Mouse (Mus musculus): ENCODE measurements at regions not wholly inside any gene's neighbourhood (a gene's known extent, or its start where the extent isn't known, plus 50 kb on each side); places are given as distances from the start of the nearest gene placed in this dataset.
A peak's percentile ranks its signal among the peaks of the same experiment; 100 is the strongest.
"Not testable (repeated sequence)": the region's sequence is repeated elsewhere in the genome, so short reads cannot be mapped to it uniquely, and the experiment has no call there.

DNA sequence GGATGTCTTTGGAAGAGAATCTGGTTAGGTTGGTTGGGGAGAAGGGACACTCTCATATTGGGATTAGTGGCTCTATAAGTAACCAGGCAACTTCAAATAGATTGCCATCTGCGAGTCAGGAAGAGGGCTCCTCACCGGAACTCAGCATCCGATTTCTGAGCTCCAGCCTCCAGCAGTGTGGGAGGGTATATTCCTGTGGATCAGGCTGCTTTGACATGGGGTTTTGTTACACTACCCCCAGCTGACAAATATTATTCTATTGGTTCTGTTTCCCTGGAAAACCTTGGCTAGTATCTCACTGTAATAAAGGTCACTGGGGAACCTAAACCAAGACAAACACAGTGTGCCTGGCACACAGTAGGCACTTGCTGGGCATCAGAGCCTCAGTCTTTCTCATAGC lies 179.9 kb downstream of the Enc1 start:
- no peak for ATAC-seq (replicated peaks; ENCODE audit: insufficient number of reproducible peaks, low FRiP score, low TSS enrichment, poor library complexity, severe bottlenecking)

DNA sequence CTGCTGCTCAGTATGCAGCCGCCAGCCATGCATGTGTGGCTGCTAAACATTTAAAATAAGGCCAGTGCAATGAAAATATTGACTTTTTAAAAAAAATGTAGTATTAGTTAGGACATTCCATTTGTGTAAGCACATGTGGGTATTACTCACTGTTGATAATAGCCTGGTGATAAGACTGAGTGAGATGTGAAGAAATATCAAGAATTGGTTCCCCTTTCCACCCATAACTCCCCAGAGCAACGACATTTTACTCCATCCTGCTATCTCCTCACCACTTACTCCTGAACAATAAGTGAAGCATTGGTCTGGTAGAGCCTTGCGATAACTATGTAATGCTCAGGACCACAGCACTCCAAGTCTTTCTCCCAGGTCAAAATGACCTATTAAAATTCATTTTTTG lies 178.2 kb downstream of the Enc1 start:
- ATAC-seq (replicated peaks; ENCODE audit: insufficient number of reproducible peaks, low FRiP score, low TSS enrichment, poor library complexity, severe bottlenecking): no peak

DNA sequence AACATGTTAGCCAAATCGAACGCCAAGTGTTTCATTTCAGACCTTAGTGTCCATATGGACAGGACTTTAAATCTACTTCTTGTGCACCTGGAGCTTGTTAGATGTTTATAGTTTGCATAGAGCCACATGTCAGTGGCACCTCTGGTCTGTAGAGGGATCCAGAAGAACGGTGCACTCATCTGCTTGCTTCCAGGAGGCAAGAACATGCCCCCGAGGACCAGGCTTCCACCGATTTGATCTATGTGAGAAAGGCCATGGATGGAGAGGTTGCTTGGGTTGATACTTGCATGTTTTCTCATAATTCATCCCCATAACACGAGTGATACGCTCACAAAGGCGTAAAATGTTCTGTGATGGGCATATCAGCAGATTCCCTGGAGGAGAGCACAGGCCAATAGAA lies 177.8 kb downstream of the Enc1 start:
- no peak for ATAC-seq (replicated peaks; ENCODE audit: insufficient number of reproducible peaks, low FRiP score, low TSS enrichment, poor library complexity, severe bottlenecking)

DNA sequence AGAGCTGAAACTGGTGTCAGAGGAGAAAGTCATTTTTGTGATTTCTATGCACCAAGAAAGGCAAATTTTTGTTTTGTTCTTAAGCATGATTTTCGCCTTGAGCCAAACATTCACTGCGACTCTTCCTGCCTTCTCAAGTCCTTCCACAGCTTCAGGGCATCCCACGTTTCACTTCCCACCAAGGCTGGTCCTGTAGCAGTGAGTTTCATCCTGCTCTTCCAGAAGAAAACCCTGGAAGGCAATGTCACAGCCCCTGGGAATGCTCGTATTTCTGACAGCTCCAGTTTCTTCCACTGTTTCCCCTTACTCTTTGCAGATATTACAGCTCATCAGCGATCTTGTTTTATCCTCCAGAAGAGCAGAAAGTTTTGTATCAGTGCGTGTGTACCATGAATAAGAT lies 177.2 kb downstream of the Enc1 start:
- ATAC-seq (replicated peaks; ENCODE audit: insufficient number of reproducible peaks, low FRiP score, low TSS enrichment, poor library complexity, severe bottlenecking): no peak

DNA sequence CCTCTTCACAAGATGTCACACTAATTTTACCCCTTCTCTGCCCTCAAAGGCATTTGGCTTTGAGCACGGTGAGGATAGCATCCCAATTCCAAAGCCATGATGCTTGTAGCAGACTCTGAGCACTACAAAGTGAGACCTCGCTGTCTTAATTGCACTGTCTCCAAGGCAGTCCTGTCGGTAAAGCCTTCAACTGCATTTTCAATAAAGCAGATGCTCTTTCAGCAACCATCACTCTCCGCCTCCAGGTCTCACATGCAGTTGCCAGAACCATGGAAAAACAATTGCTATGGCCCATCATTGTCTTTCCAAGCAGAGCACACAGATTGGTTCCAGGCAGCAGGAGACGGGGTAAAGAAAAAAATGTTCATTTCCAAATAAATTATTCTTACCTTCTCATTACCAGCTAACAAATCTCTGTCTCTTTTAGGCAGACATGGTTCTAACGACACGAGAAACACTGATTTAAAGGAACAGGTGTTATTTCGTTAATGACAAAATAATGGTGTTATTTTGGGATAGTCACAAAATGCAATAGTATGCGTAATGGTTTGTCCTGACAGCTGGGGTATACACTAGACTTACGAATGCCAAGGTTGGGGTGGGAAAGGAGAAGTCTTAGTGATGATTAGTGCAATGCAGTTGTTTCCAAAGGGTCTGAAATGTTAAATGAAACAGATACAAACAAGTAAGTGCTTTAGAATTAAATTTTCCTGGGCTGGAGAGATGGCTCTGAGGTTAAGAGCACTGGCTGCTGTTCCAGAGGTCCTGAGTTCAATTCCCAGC lies 175.2 kb downstream of the Enc1 start:
- ATAC-seq (replicated peaks; ENCODE audit: insufficient number of reproducible peaks, low FRiP score, low TSS enrichment, poor library complexity, severe bottlenecking): no peak

DNA sequence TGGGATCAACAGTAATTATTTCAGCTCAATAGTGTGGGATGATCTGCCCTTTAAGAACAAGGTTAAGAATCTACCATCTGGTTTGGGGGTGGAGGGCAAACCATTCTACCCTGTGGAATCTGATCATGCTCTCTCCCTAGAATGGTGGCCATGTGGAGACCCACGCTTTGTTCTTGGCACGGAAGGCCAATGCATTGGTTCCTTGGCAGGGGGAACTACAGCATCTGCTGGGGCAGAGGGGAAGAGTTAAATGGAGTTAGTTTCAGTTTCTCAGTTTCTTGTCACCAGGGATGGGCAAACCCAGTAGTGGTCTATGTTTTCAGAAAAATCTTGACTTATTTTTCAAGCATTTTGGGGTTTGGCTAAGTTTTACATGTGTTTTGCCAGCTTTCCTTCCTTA lies 174.5 kb downstream of the Enc1 start:
- ATAC-seq (replicated peaks; ENCODE audit: insufficient number of reproducible peaks, low FRiP score, low TSS enrichment, poor library complexity, severe bottlenecking): no peak

DNA sequence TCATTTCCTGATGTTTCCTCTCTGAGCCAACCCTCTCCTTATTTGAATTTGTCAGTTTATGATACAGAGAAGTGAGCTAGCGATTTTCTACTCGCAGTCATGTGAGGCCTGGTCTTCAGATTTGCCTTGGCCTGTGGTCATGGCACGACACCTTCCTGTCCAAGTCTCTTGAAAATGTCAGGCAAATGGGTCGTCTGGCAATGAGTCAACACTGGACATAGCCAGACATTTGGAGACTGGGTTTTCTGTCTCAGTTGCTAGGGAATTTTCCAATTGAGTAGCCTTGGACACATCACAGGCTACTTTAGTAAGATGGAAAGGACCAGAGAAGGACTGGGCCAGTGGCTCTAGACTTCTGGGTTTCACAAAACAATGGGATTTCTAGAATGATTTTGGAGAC lies 171.2 kb downstream of the Enc1 start:
- ATAC-seq (replicated peaks; ENCODE audit: insufficient number of reproducible peaks, low FRiP score, low TSS enrichment, poor library complexity, severe bottlenecking): no peak

DNA sequence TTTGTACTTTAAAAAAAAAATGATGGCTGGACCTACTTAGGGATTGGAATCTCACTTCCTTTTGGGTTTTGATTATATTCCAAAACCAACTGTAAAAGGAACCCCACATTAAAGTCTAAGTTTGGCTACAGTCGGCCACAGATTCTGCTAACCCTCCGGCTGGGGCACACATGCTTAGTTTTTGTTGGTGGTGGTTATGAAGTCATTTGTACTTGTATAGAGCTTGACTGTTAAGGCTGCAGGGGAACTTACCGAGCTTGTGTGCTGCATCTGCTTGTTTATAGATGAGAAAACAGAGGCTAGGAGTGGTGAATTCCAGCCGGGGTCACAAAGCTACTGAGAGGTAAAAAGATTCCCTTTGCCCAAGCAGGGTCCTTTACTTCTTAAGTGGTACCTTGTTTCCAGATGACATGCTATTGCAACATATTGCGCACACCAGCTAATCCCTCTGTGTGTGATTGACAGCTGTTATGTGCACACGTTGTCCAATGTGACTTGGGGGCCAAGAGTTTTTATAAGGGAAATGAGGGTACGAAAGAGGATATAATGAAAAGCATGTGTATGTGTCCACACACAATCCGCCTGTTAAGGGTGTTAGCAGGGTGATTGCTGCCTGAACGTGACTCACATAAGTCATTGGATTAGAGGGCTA lies 169.8 kb downstream of the Enc1 start:
- ATAC-seq (replicated peaks; ENCODE audit: insufficient number of reproducible peaks, low FRiP score, low TSS enrichment, poor library complexity, severe bottlenecking): no peak

DNA sequence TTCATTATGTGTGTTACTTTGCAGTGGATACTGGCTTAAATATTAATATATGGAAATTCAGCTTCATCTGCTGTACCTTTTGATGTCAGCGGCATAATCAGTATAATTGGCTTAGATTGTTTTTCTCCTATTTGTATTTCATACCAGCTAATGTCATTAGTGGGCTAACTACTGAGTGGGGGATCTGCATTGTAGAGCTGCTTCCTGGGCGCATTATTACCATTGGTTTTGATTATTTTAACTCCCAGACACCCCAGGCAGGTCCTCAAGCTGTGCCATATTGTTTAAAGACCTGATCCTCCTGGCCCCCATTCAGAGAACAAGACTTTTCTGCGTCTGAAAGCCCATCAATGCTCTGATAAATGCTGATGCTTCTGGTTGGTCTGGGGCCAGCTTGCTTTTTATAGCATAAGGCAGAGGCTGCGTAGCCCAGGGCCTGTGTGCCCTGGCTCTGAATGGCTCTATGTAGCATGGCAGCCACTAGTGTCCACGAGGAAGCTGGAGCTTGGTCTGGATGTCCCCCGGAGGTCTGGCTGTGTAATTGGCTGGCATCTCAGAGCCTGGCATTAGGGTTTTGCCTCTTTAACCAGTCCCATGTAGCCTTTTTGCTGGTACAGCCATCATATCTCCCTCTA lies 169.1 kb downstream of the Enc1 start:
- no peak for ATAC-seq (replicated peaks; ENCODE audit: insufficient number of reproducible peaks, low FRiP score, low TSS enrichment, poor library complexity, severe bottlenecking)

DNA sequence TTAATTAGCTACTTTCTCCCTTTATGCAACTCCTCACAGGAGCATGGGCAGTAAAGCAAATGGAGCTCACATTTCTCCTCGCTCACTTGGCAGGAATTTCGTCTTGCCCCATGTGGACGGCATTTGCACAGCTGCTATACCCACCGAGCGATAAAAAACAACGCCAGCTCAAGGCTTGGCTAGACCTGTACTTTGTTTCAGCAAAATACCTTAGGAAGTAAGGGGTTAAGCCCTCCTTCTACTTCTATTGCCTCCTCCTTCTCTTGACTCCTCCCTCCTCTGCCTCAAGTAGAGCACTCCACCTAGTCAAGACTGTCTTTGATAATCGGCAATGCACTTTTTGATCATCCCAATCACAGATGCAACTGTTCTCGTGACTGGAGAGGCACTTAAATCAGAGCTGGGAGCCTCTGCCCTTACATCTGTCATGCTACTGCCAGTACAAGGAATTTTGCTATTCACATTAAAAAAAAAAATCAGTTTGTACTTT lies 168.4 kb downstream of the Enc1 start:
- no peak for ATAC-seq (replicated peaks; ENCODE audit: insufficient number of reproducible peaks, low FRiP score, low TSS enrichment, poor library complexity, severe bottlenecking)

DNA sequence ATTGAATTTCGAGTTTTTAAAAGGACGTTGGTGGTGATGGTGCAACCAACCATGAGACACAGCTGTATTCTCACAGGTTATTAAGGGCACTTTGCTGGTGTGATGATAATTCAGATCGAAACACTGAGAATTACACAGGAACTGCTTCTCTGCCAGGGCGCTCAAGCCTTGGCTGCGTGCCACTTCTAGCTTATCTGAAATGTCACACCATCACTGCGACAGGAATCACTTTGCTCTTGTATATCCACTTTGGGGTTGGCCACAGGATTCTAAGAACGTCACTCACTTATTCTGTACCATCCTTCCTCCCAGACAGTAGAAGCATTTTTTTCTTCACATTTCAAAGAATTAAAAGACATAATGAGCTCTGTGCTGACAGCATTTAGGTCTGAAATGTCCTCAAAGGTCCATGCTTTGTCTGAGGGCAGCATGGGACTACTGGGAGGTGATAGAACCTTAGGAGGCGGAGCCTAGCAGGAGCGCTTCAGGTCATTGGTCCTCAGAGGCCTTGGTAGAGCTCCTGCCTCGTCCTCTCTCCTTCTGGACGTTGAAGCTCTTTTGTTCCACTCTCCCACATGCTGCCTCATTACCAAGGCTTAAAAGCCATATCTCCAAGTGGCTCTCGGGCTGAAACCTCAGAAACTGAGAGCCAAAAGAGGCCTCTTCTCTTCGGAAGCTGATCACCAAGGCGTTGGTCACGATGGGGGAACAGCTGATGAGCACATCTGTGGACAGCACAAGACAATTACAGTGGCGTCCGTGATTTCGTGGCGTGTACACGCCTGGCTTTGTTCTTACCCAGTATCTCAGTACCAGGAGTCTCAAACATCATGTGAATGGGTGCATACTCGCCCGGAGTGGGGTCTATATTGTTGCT lies 167.7 kb downstream of the Enc1 start:
- peak; percentile 53; the same call in 1 of the 2 replicates for ATAC-seq (replicated peaks; ENCODE audit: insufficient number of reproducible peaks, low FRiP score, low TSS enrichment, poor library complexity, severe bottlenecking)

DNA sequence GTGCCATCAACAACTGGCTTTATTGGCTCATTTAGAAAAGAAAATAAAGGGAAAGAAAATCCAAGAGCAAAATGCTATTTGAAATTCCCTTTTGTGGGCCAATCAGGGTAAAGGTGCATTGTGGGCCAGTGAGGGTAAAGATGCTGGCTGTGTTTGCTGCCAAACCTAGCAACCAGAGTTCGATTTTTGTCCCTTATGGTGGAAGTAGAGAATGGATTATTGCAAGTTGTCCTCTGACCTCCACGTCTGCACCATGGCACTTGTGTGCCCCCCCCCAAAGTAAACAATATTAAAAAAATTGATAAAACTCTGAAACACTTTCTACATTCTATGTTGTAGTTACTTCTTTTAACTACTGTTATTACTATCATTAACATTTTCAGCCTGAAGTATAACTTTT lies 166.9 kb downstream of the Enc1 start:
- ATAC-seq (replicated peaks; ENCODE audit: insufficient number of reproducible peaks, low FRiP score, low TSS enrichment, poor library complexity, severe bottlenecking): no peak

DNA sequence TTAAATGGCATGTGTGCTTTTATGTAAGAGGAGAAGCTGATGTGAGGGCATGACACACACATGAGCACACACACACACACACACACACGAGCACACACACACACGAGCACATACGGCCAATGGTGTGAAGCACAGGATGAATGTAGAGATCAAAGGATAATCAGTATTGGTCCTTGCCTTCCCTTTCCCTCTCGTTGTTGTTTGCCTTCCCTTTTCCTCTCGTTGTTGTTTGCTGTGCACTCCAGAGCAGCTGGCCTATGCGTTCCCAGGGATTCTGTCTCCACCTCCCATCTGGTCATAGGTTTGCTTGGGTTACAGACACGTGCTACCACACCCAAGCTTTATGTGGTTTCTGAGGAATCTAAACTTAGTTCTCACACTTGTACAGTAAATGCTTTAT lies 165.8 kb downstream of the Enc1 start:
- no peak for ATAC-seq (replicated peaks; ENCODE audit: insufficient number of reproducible peaks, low FRiP score, low TSS enrichment, poor library complexity, severe bottlenecking)

DNA sequence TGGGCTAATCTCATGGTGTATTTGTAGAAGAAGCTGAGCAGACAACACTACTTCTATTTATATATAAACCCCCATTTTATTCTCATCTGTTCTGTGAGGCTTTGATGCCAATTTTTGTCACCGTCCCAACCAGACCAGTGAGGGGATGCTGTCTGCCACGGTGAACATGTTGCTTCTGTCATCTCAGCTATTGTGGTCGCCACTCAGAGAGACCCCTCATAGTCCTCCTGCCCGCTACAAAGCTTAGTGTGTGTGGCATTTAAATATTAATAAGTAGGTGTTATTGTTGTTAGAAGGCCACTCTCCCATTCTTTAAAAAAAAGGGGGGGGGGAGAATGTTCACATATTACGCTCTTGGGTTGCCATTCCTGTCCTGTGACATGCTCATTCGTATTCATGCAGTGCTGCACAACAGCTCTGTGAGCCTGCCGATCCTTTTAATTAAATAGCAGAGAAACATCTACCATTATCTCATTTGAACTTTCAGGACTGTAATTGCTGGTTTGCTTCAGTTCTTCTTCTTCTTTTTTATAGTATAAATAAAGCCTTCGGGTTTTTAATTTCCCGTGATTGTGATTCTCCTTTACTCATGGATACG lies 161.4 kb downstream of the Enc1 start:
- no peak for ATAC-seq (replicated peaks; ENCODE audit: insufficient number of reproducible peaks, low FRiP score, low TSS enrichment, poor library complexity, severe bottlenecking)

DNA sequence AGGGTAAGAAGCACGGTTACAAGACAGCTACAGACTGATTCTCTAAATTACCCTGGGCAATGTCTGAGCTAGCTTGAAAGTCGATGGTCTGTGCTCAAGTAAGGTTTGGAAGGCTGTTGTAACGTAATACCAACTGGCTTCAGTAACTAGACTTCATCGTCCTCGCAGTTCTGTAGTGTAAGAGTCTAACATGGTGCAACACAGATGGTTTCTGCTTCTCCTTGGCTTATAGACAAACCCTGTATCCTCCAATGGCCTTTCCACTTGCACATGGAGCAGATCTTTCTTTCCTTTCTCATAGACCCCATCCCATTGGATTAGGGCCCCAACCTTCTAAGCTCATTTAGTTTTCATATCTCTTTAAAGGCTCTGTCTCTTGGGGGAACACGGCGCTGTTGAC lies 160.7 kb downstream of the Enc1 start:
- ATAC-seq (replicated peaks; ENCODE audit: insufficient number of reproducible peaks, low FRiP score, low TSS enrichment, poor library complexity, severe bottlenecking): no peak

DNA sequence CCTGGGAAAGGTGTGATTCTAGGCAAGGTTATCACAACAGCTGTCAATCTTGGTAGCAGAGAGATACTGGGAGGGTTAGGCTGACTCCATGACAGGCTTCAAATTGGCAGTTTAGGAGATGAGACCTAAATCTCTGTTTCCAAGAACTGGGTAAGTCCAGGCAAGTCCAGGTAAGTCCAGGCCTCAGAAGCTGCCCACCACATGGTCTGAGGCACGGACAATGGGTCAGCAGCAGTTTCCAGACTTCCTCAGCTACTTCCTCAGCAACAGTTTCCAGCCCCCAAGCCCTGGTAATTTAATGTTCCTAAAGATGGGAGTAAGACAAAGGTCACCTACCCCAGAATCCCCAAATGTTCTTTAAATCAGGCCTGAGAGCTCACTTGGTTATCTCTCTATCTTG lies 157.1 kb downstream of the Enc1 start:
- no peak for ATAC-seq (replicated peaks; ENCODE audit: insufficient number of reproducible peaks, low FRiP score, low TSS enrichment, poor library complexity, severe bottlenecking)

DNA sequence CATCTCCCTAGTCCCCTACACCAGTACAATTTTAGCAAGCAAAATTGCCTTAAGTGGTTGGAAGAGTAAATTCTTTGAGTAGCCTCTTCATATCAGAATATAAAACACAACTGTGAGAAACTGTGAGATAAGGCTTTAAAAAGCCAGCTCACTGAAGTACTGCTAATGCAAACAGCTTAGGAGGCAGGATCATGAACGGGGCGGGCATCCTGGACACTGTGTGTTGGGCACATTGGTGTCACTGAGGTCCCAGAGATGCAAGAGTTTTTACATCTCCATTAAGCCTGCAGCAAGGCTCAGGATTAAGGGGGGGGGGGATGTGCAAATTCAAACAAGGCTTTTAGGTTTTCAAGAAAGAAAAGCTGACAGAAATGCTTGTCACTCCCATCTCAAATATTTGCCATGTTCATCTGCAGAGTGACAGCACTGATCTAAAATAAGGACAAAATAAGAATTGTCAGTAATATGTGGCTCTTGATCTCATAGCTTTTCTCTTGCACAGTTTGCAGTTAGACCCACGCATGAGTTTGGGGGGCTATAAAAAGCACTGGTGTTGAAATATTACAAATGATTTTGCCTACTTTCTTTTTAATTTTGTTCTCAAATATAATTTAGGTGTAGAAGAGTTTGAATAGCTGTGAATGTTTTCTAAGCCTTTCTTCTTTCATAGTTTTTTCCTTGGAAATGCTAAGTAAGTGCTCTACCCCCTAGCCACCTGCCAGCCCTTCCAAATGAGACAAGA lies 156.2 kb downstream of the Enc1 start:
- no peak for ATAC-seq (replicated peaks; ENCODE audit: insufficient number of reproducible peaks, low FRiP score, low TSS enrichment, poor library complexity, severe bottlenecking)

DNA sequence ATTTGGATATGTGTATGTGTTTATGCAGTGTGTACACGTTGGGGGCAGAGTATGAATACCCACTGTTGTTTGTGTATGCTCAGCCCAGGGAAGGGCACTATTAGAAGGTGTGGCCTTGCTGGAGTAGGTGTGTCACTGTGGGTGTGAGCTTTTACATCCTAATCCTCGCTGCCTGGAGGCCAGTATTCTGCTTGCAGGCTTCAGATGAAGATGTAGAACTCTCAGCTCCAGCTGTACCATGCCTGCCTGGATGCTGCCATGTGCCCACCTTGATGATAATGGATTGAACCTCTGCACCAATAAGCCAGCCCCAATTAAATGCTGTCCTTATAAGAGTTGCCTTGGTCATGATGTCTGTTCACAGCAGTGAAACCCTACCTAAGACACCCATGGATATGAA lies 155.4 kb downstream of the Enc1 start:
- ATAC-seq (replicated peaks; ENCODE audit: insufficient number of reproducible peaks, low FRiP score, low TSS enrichment, poor library complexity, severe bottlenecking): not testable (repeated sequence)

All from monocyte, adult 5-6 weeks (primary cell).